Mouse (Mus musculus): ENCODE data around the gene Dab1. TPM values are rescaled to one million over a fixed set of nuclear protein-coding genes. Genes with fewer than 3 reads are reported as not detected.

Gene Dab1
- polyA plus RNA-seq, 1 experiment from 2014 or later = 41.6 TPM

GRCm38 (mm10) chr4:103857173-103857572 is 238.0 kb downstream of the Dab1 start:
- WGBS = 12% methylated on average over 1 of the region's 1 CpGs
- H3K4me3 ChIP-seq (replicated peaks) = no peak overlapping the region

GRCm38 (mm10) chr4:103875564-103875963 is 256.4 kb downstream of the Dab1 start:
- H3K36me3 ChIP-seq = no peaks in the 10 kb centered on the region
- H3K9me3 ChIP-seq = no peaks in the 10 kb centered on the region
- WGBS = 21% methylated on average over 3 of the region's 3 CpGs
- H3K27ac ChIP-seq = no peak overlapping the region
- H3K9ac ChIP-seq = no peak overlapping the region
- H3K4me3 ChIP-seq (replicated peaks) = no peak overlapping the region
- H3K4me2 ChIP-seq (replicated peaks) = no peak overlapping the region
- H3K4me1 ChIP-seq (replicated peaks) = no peaks in the 10 kb centered on the region
- no peaks in the 10 kb centered on the region for H3K27me3 ChIP-seq (replicated peaks)
- no peak for ATAC-seq

More at GRCm38 (mm10) chr4:103857173-103857572, 238.0 kb downstream of the Dab1 start:
- Histone ChIP-seq H3K9ac (no peak overlapping the region), H3K4me1 (replicated peaks) (no peaks in the 10 kb centered on the region), H3K27ac (no peak overlapping the region), H3K36me3 (no peaks in the 10 kb centered on the region), H3K27me3 (replicated peaks) (no peaks in the 10 kb centered on the region), H3K4me2 (replicated peaks) (no peak overlapping the region), H3K9me3 (no peaks in the 10 kb centered on the region)
- no peak for ATAC-seq

- Histone ChIP-seq H3K27ac (no peak overlapping the region), H3K4me3 (replicated peaks) (no peak overlapping the region), H3K27me3 (replicated peaks) (no peaks in the 10 kb centered on the region), H3K4me2 (replicated peaks) (no peak overlapping the region), H3K9ac (no peak overlapping the region), H3K9me3 (no peaks in the 10 kb centered on the region), H3K4me1 (replicated peaks) (no peaks in the 10 kb centered on the region; the same call in 1 of the 2 replicates), H3K36me3 (no peaks in the 10 kb centered on the region)
- ATAC-seq = no peak
- 85% methylated on average over 4 of the region's 4 CpGs for WGBS
Observed at GRCm38 (mm10) chr4:103878841-103879240, 259.7 kb downstream of the Dab1 start.

- no peaks in the 10 kb centered on the region for H3K9me3 ChIP-seq
- no peak overlapping the region for H3K27ac ChIP-seq
- no peak overlapping the region for H3K4me2 ChIP-seq (replicated peaks)
- H3K27me3 ChIP-seq (replicated peaks) = no peaks in the 10 kb centered on the region
- H3K4me1 ChIP-seq (replicated peaks) = no peaks in the 10 kb centered on the region; the same call in 1 of the 2 replicates
- no peak overlapping the region for H3K9ac ChIP-seq
- 51% methylated on average over 3 of the region's 3 CpGs for WGBS
- no peak overlapping the region for H3K4me3 ChIP-seq (replicated peaks)
- no peak for ATAC-seq
- no peaks in the 10 kb centered on the region for H3K36me3 ChIP-seq
Observed at GRCm38 (mm10) chr4:103881641-103882040, 262.5 kb downstream of the Dab1 start.

GRCm38 (mm10) chr4:103888086-103888485 is 268.9 kb downstream of the Dab1 start:
- H3K27me3 ChIP-seq (replicated peaks) = no peaks in the 10 kb centered on the region
- no peak overlapping the region for H3K4me2 ChIP-seq (replicated peaks)
- no peaks in the 10 kb centered on the region for H3K9me3 ChIP-seq
- no peak overlapping the region for H3K9ac ChIP-seq
- H3K4me3 ChIP-seq (replicated peaks) = no peak overlapping the region
- H3K27ac ChIP-seq = no peak overlapping the region
- 86% methylated on average over 2 of the region's 2 CpGs for WGBS
- H3K36me3 ChIP-seq = no peaks in the 10 kb centered on the region
- no peak for ATAC-seq
- H3K4me1 ChIP-seq (replicated peaks) = no peaks in the 10 kb centered on the region

GRCm38 (mm10) chr4:103889110-103889509 is 270.0 kb downstream of the Dab1 start:
- H3K4me2 ChIP-seq (replicated peaks) = no peak overlapping the region
- H3K4me3 ChIP-seq (replicated peaks) = no peak overlapping the region
- H3K27me3 ChIP-seq (replicated peaks) = no peaks in the 10 kb centered on the region
- no peak for ATAC-seq
- no peak overlapping the region for H3K27ac ChIP-seq
- no peak overlapping the region for H3K9ac ChIP-seq
- H3K36me3 ChIP-seq = no peaks in the 10 kb centered on the region
- no peaks in the 10 kb centered on the region for H3K4me1 ChIP-seq (replicated peaks)
- H3K9me3 ChIP-seq = no peaks in the 10 kb centered on the region
- 88% methylated on average over 3 of the region's 3 CpGs for WGBS

GRCm38 (mm10) chr4:103896806-103897205 is 277.6 kb downstream of the Dab1 start:
- H3K27ac ChIP-seq = no peak overlapping the region
- H3K36me3 ChIP-seq = no peaks in the 10 kb centered on the region
- H3K4me1 ChIP-seq (replicated peaks) = no peaks in the 10 kb centered on the region
- no peaks in the 10 kb centered on the region for H3K27me3 ChIP-seq (replicated peaks)
- no peak overlapping the region for H3K4me3 ChIP-seq (replicated peaks)
- H3K4me2 ChIP-seq (replicated peaks) = no peak overlapping the region
- WGBS = 79% methylated on average over 4 of the region's 4 CpGs
- ATAC-seq = no peak
- H3K9ac ChIP-seq = no peak overlapping the region
- H3K9me3 ChIP-seq = no peaks in the 10 kb centered on the region

- WGBS = 84% methylated on average over 6 of the region's 6 CpGs
- no peak overlapping the region for H3K4me2 ChIP-seq (replicated peaks)
- no peaks in the 10 kb centered on the region for H3K36me3 ChIP-seq
- ATAC-seq = no peak
- no peak overlapping the region for H3K4me3 ChIP-seq (replicated peaks)
- no peaks in the 10 kb centered on the region for H3K27me3 ChIP-seq (replicated peaks)
- H3K27ac ChIP-seq = no peak overlapping the region
- H3K4me1 ChIP-seq (replicated peaks) = no peaks in the 10 kb centered on the region
- no peaks in the 10 kb centered on the region for H3K9me3 ChIP-seq
- no peak overlapping the region for H3K9ac ChIP-seq
Observed at GRCm38 (mm10) chr4:103897702-103898101, 278.5 kb downstream of the Dab1 start.

- H3K27ac ChIP-seq = no peak overlapping the region
- H3K4me2 ChIP-seq (replicated peaks) = no peak overlapping the region
- H3K9ac ChIP-seq = no peak overlapping the region
- ATAC-seq = no peak
- H3K4me3 ChIP-seq (replicated peaks) = no peak overlapping the region
- no peaks in the 10 kb centered on the region for H3K4me1 ChIP-seq (replicated peaks)
- no peaks in the 10 kb centered on the region for H3K27me3 ChIP-seq (replicated peaks)
- H3K9me3 ChIP-seq = no peaks in the 10 kb centered on the region
- no peaks in the 10 kb centered on the region for H3K36me3 ChIP-seq
- 60% methylated on average over 4 of the region's 4 CpGs for WGBS
Observed at GRCm38 (mm10) chr4:103911441-103911840, 292.3 kb downstream of the Dab1 start.

GRCm38 (mm10) chr4:103912071-103912470 is 292.9 kb downstream of the Dab1 start:
- no peak overlapping the region for H3K4me3 ChIP-seq (replicated peaks)
- H3K9ac ChIP-seq = no peak overlapping the region
- no peaks in the 10 kb centered on the region for H3K9me3 ChIP-seq
- no peaks in the 10 kb centered on the region for H3K36me3 ChIP-seq
- no peak for ATAC-seq
- WGBS = 85% methylated on average over 6 of the region's 6 CpGs
- H3K27me3 ChIP-seq (replicated peaks) = no peaks in the 10 kb centered on the region
- H3K4me1 ChIP-seq (replicated peaks) = no peaks in the 10 kb centered on the region
- H3K4me2 ChIP-seq (replicated peaks) = no peak overlapping the region
- H3K27ac ChIP-seq = no peak overlapping the region

GRCm38 (mm10) chr4:103922431-103922931 is 303.3 kb downstream of the Dab1 start:
- Histone ChIP-seq H3K27ac (no peak overlapping the region), H3K9me3 (no peaks in the 10 kb centered on the region), H3K4me3 (replicated peaks) (no peak overlapping the region), H3K4me2 (replicated peaks) (no peak overlapping the region), H3K27me3 (replicated peaks) (no peaks in the 10 kb centered on the region), H3K4me1 (replicated peaks) (no peaks in the 10 kb centered on the region), H3K9ac (no peak overlapping the region), H3K36me3 (no peaks in the 10 kb centered on the region)
- no peak for ATAC-seq
- WGBS = 75% methylated on average over 3 of the region's 3 CpGs

GRCm38 (mm10) chr4:103926682-103927081 is 307.5 kb downstream of the Dab1 start:
- no peak overlapping the region for H3K9ac ChIP-seq
- no peak overlapping the region for H3K4me3 ChIP-seq (replicated peaks)
- H3K9me3 ChIP-seq = no peaks in the 10 kb centered on the region
- no peaks in the 10 kb centered on the region for H3K36me3 ChIP-seq
- no peak overlapping the region for H3K27ac ChIP-seq
- WGBS = 36% methylated on average over 5 of the region's 5 CpGs
- no peak for ATAC-seq
- no peak overlapping the region for H3K4me2 ChIP-seq (replicated peaks)
- H3K27me3 ChIP-seq (replicated peaks) = no peaks in the 10 kb centered on the region
- H3K4me1 ChIP-seq (replicated peaks) = no peaks in the 10 kb centered on the region

GRCm38 (mm10) chr4:103929631-103930030 is 310.5 kb downstream of the Dab1 start:
- Histone ChIP-seq H3K4me1 (replicated peaks) (no peaks in the 10 kb centered on the region), H3K36me3 (no peaks in the 10 kb centered on the region), H3K9ac (no peak overlapping the region), H3K27me3 (replicated peaks) (no peaks in the 10 kb centered on the region), H3K9me3 (no peaks in the 10 kb centered on the region), H3K27ac (no peak overlapping the region), H3K4me3 (replicated peaks) (no peak overlapping the region), H3K4me2 (replicated peaks) (no peak overlapping the region)
- ATAC-seq = no peak

Measured in intestine, embryonic 15.5 days (tissue).